Mouse (Mus musculus) lung, postnatal 14 days (tissue): ENCODE data around the gene Idh3b.

ENCODE experiments used
- DNase-seq: peaks from one replicate; pipeline ENCODE4 v3.0.0; 2021

The Idh3b gene

GRCm38 (mm10) chr2:130262398-130262797 lies 21.9 kb downstream of the Idh3b start:
- DNase-seq = no peak

- no peak for DNase-seq
Observed at GRCm38 (mm10) chr2:130261914-130262313, 22.4 kb downstream of the Idh3b start.

GRCm38 (mm10) chr2:130260822-130261221 lies 23.5 kb downstream of the Idh3b start:
- DNase-seq = no peak

GRCm38 (mm10) chr2:130256762-130257161 lies 27.6 kb downstream of the Idh3b start:
- DNase-seq = no peak

- no peak for DNase-seq
Observed at GRCm38 (mm10) chr2:130248226-130248625, 36.1 kb downstream of the Idh3b start.

- DNase-seq = peak; percentile 34
Observed at GRCm38 (mm10) chr2:130246912-130247311, 37.4 kb downstream of the Idh3b start.
